Mouse (Mus musculus): ENCODE results near the gene Ppp1r3g. TPM values are rescaled to one million over a fixed set of nuclear protein-coding genes. Genes with fewer than 3 reads are reported as not detected.
"Not testable (repeated sequence)": the region's sequence is repeated elsewhere in the genome, so short reads cannot be mapped to it uniquely, and the experiment has no call there.

Gene Ppp1r3g
- polyA plus RNA-seq, 1 experiment from 2014 or later = 4.3 TPM

GRCm38 (mm10) chr13:35989329-35989728, 30.7 kb downstream of the Ppp1r3g start:
- WGBS (ENCODE audit: insufficient replicate concordance) = 76% methylated on average over 3 of the region's 3 CpGs
- ATAC-seq (no peak), DNase-seq (no peak)
- Histone ChIP-seq H3K9me3 (ENCODE audit: low read length) (no peaks in the 10 kb centered on the region), H3K36me3 (replicated peaks; ENCODE audit: insufficient read depth, low read length) (no peaks in the 10 kb centered on the region), H3K4me2 (ENCODE audit: low read depth, low read length) (no peak overlapping the region), H3K9ac (replicated peaks) (no peak overlapping the region), H3K27me3 (ENCODE audit: insufficient read depth, low read length) (no peaks in the 10 kb centered on the region), H3K27ac (ENCODE audit: low read depth) (no peak overlapping the region), H3K4me3 (ENCODE audit: low read depth, low read length) (no peak overlapping the region), H3K4me1 (ENCODE audit: insufficient read depth) (0 out of 2 replicates have a peak, but pooled peaks cover 3% of the 10 kb centered on the region)
- TF ChIP-seq CTCF (IDR thresholded peaks at IDR 0.05; ENCODE audit: low read depth) (no peak), EP300 (IDR thresholded peaks at IDR 0.05; ENCODE audit: low read depth) (no peak)

- WGBS (ENCODE audit: insufficient replicate concordance) = 91% methylated on average over 17 of the region's 21 CpGs
- not testable (repeated sequence) for H3K9ac ChIP-seq (replicated peaks); DNase-seq; H3K4me2 ChIP-seq (ENCODE audit: low read depth, low read length); H3K9me3 ChIP-seq (ENCODE audit: low read length); ATAC-seq; H3K27me3 ChIP-seq (ENCODE audit: insufficient read depth, low read length); H3K27ac ChIP-seq (ENCODE audit: low read depth); H3K36me3 ChIP-seq (replicated peaks; ENCODE audit: insufficient read depth, low read length); H3K4me3 ChIP-seq (ENCODE audit: low read depth, low read length); H3K4me1 ChIP-seq (ENCODE audit: insufficient read depth)
Observed at GRCm38 (mm10) chr13:35991185-35991584, 32.5 kb downstream of the Ppp1r3g start.

- WGBS (ENCODE audit: insufficient replicate concordance) = 59% methylated on average over 8 of the region's 8 CpGs
- no peaks in the 10 kb centered on the region for H3K9me3 ChIP-seq (ENCODE audit: low read length)
- no peaks in the 10 kb centered on the region for H3K36me3 ChIP-seq (replicated peaks; ENCODE audit: insufficient read depth, low read length)
- H3K4me2 ChIP-seq (ENCODE audit: low read depth, low read length) = no peak overlapping the region
- H3K4me3 ChIP-seq (ENCODE audit: low read depth, low read length) = no peak overlapping the region
- TF ChIP-seq CTCF (IDR thresholded peaks at IDR 0.05; ENCODE audit: low read depth) (no peak), EP300 (IDR thresholded peaks at IDR 0.05; ENCODE audit: low read depth) (peak; percentile 82)
- H3K27ac ChIP-seq (ENCODE audit: low read depth) = peak overlapping the region; percentile 71
- H3K9ac ChIP-seq (replicated peaks) = no peak overlapping the region
- DNase-seq (peak; percentile 85), ATAC-seq (peak; percentile 95)
- H3K4me1 ChIP-seq (ENCODE audit: insufficient read depth) = 0 out of 2 replicates have a peak, but pooled peaks cover 3% of the 10 kb centered on the region
- no peaks in the 10 kb centered on the region for H3K27me3 ChIP-seq (ENCODE audit: insufficient read depth, low read length)
Observed at GRCm38 (mm10) chr13:35994067-35994466, 35.4 kb downstream of the Ppp1r3g start.

- no peak overlapping the region for H3K9ac ChIP-seq (replicated peaks)
Observed at GRCm38 (mm10) chr13:35995231-35995630, 36.6 kb downstream of the Ppp1r3g start.

GRCm38 (mm10) chr13:35995696-35996426, 37.2 kb downstream of the Ppp1r3g start:
- Histone ChIP-seq H3K27me3 (ENCODE audit: insufficient read depth, low read length) (no peaks in the 10 kb centered on the region), H3K9ac (replicated peaks) (no peak overlapping the region), H3K27ac (ENCODE audit: low read depth) (no peak overlapping the region), H3K4me1 (ENCODE audit: insufficient read depth) (0 out of 2 replicates have a peak, but pooled peaks cover 3% of the 10 kb centered on the region), H3K4me3 (ENCODE audit: low read depth, low read length) (no peak overlapping the region), H3K9me3 (ENCODE audit: low read length) (no peaks in the 10 kb centered on the region), H3K36me3 (replicated peaks; ENCODE audit: insufficient read depth, low read length) (no peaks in the 10 kb centered on the region), H3K4me2 (ENCODE audit: low read depth, low read length) (no peak overlapping the region)
- no peak for DNase-seq
- no peak for TF ChIP-seq CTCF (IDR thresholded peaks at IDR 0.05; ENCODE audit: low read depth)
- no peak for TF ChIP-seq EP300 (IDR thresholded peaks at IDR 0.05; ENCODE audit: low read depth)
- no peak for ATAC-seq
- WGBS (ENCODE audit: insufficient replicate concordance) = 76% methylated on average over 2 of the region's 2 CpGs

More at GRCm38 (mm10) chr13:35995231-35995630, 36.6 kb downstream of the Ppp1r3g start:
- DNase-seq (no peak), ATAC-seq (no peak)
- Histone ChIP-seq H3K36me3 (replicated peaks; ENCODE audit: insufficient read depth, low read length) (no peaks in the 10 kb centered on the region), H3K4me2 (ENCODE audit: low read depth, low read length) (no peak overlapping the region), H3K27me3 (ENCODE audit: insufficient read depth, low read length) (no peaks in the 10 kb centered on the region), H3K27ac (ENCODE audit: low read depth) (peak overlapping the region; percentile 71; the same call in 1 of the 2 replicates), H3K4me3 (ENCODE audit: low read depth, low read length) (no peak overlapping the region), H3K4me1 (ENCODE audit: insufficient read depth) (0 out of 2 replicates have a peak, but pooled peaks cover 3% of the 10 kb centered on the region), H3K9me3 (ENCODE audit: low read length) (no peaks in the 10 kb centered on the region)
- 79% methylated on average over 3 of the region's 3 CpGs for WGBS (ENCODE audit: insufficient replicate concordance)
- TF ChIP-seq CTCF (IDR thresholded peaks at IDR 0.05; ENCODE audit: low read depth) = no peak
- no peak for TF ChIP-seq EP300 (IDR thresholded peaks at IDR 0.05; ENCODE audit: low read depth)

GRCm38 (mm10) chr13:35997606-35998005, 39.0 kb downstream of the Ppp1r3g start:
- Histone ChIP-seq H3K9ac (replicated peaks) (no peak overlapping the region), H3K36me3 (replicated peaks; ENCODE audit: insufficient read depth, low read length) (no peaks in the 10 kb centered on the region), H3K4me1 (ENCODE audit: insufficient read depth) (0 out of 2 replicates have a peak, but pooled peaks cover 3% of the 10 kb centered on the region), H3K27me3 (ENCODE audit: insufficient read depth, low read length) (no peaks in the 10 kb centered on the region), H3K4me3 (ENCODE audit: low read depth, low read length) (no peak overlapping the region), H3K9me3 (ENCODE audit: low read length) (no peaks in the 10 kb centered on the region), H3K27ac (ENCODE audit: low read depth) (no peak overlapping the region), H3K4me2 (ENCODE audit: low read depth, low read length) (no peak overlapping the region)
- no peak for ATAC-seq
- 80% methylated on average over 4 of the region's 4 CpGs for WGBS (ENCODE audit: insufficient replicate concordance)
- no peak for DNase-seq
- TF ChIP-seq CTCF (IDR thresholded peaks at IDR 0.05; ENCODE audit: low read depth) = no peak
- TF ChIP-seq EP300 (IDR thresholded peaks at IDR 0.05; ENCODE audit: low read depth) = no peak
